28 mouse cellular contexts compared by ENCODE assay signal in the genomic region with DNA sequence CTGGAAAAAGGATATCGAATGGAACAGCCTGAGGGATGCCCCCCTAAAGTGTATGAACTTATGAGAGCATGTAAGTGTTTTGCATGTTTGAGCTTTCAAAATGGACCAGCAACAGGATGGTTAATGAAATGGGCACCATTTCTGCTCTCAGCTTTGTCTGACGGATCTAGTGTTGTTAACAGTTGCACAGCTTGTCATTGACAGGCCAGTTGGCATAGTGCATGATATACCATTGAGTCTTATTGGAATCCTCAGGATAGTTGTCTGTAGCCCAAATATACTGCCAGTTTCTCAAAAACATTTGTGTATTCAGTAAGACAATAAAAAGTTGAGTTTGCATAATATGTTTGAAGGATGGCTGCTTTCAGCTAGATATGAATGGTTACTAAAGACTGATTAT.
"Had no signal": no experiment of that assay in that cellular context is flagged by ENCODE, and none has a peak within 500 bp of the region (broad histone marks: within the 10 kb centered on the region; RNA-seq: fewer than 3 reads in every experiment).

No protein-coding gene starts in this region.

- H3K27ac ChIP-seq: heart, embryonic 10.5 days; hindbrain, embryonic 10.5 days; hindbrain, embryonic 12.5 days; hindbrain, embryonic 14.5 days; intestine, embryonic 15.5 days; layer of hippocampus, adult 2 months; left cerebral cortex, adult 2 months; limb, embryonic 10.5 days; limb, embryonic 12.5 days; liver, embryonic 13.5 days; liver, embryonic 15.5 days had no signal

- H3K9ac ChIP-seq: heart, embryonic 12.5 days; hindbrain, embryonic 12.5 days; hindbrain, embryonic 14.5 days; intestine, embryonic 15.5 days; limb, embryonic 12.5 days; liver, embryonic 13.5 days; liver, embryonic 15.5 days; liver, postnatal 0 days had no signal

- H3K4me1 ChIP-seq: heart, embryonic 10.5 days; heart, embryonic 12.5 days; hindbrain, embryonic 10.5 days; hindbrain, embryonic 12.5 days; intestine, embryonic 15.5 days; limb, embryonic 10.5 days; limb, embryonic 12.5 days; liver, embryonic 13.5 days; liver, embryonic 15.5 days had no signal

- H3K27me3 ChIP-seq: heart, embryonic 12.5 days; hindbrain, embryonic 12.5 days; intestine, embryonic 15.5 days; limb, embryonic 12.5 days; liver, embryonic 13.5 days; liver, embryonic 15.5 days had no signal

- H3K4me2 ChIP-seq: heart, embryonic 12.5 days; hindbrain, embryonic 12.5 days; hindbrain, embryonic 14.5 days; intestine, embryonic 15.5 days; limb, embryonic 12.5 days; liver, embryonic 11.5 days; liver, embryonic 13.5 days; liver, embryonic 15.5 days had no signal

- H3K9me3 ChIP-seq: heart, embryonic 10.5 days; heart, embryonic 12.5 days; hindbrain, embryonic 12.5 days; intestine, embryonic 15.5 days; limb, embryonic 10.5 days; limb, embryonic 12.5 days; liver, embryonic 15.5 days had no signal

- ATAC-seq: hindbrain, embryonic 16.5 days; inflammation-experienced regulatory T-cells, adult 6 months; intestine, embryonic 15.5 days; intestine, postnatal 0 days; liver, postnatal 0 days had no signal

- H3K4me3 ChIP-seq: heart, embryonic 10.5 days; heart, embryonic 12.5 days; hindbrain, embryonic 10.5 days; hindbrain, embryonic 12.5 days; intestine, embryonic 15.5 days; layer of hippocampus, adult 2 months; left cerebral cortex, adult 2 months; limb, embryonic 10.5 days; limb, embryonic 12.5 days; liver, embryonic 13.5 days; liver, embryonic 15.5 days had no signal

- DNase-seq: gastrocnemius, postnatal 10 days; gastrocnemius, postnatal 25 days; heart, adult 18-20 months; heart, postnatal 10 days; heart, postnatal 4 days; kidney, adult 18-20 months; kidney, adult 8-10 months; kidney, postnatal 10 days; kidney, postnatal 25 days; kidney, postnatal 4 days; liver; liver, embryonic 13.5 days; liver, postnatal 0 days had no signal
